Mouse (Mus musculus) heart, postnatal 0 days (tissue): Measurements from ENCODE around the gene Tpk1. TPM values are rescaled to one million over a fixed set of nuclear protein-coding genes. Genes with fewer than 3 reads are reported as not detected.

ENCODE experiments used
- ATAC-seq: fragments of 200-750 bp; cut with Nextera tagmentation; 2 replicates; pipeline ENCODE4 v1.8.0; 2017; ENCODE audit warnings: low read depth, moderate number of reproducible peaks, moderate library complexity; ENCODE audit not compliant: insufficient read depth
- DNase-seq: peaks from one replicate; pipeline ENCODE4 v3.0.0-alpha.2; 2016; ENCODE audit warnings: low spot score
- H3K27ac ChIP-seq: fragments of 300-500 bp; sonication (generic); 2 replicates; pipeline ENCODE4 v1.5.1; 2014; ENCODE audit warnings: low read depth, mild to moderate bottlenecking
- H3K27me3 ChIP-seq: fragments of 300-500 bp; sonication (generic); 2 replicates; pipeline ENCODE4 v1.6.1; 2014; ENCODE audit warnings: low read length, mixed read lengths; ENCODE audit not compliant: control insufficient read depth, insufficient read depth
- H3K36me3 ChIP-seq: fragments of 300-500 bp; sonication (generic); replicated peaks from 2 replicates; pipeline ENCODE4 v1.6.1; 2014; ENCODE audit warnings: low read length, mixed read lengths; ENCODE audit not compliant: control insufficient read depth, insufficient read depth
- H3K4me1 ChIP-seq: fragments of 300-500 bp; sonication (generic); 2 replicates; pipeline ENCODE4 v1.6.1; 2014; ENCODE audit warnings: antibody characterized with exemption; ENCODE audit not compliant: control insufficient read depth, insufficient read depth
- H3K4me2 ChIP-seq: fragments of 300-500 bp; sonication (generic); 2 replicates; pipeline ENCODE4 v1.6.1; 2014; ENCODE audit warnings: low read depth, mild to moderate bottlenecking, low read length, moderate library complexity
- H3K4me3 ChIP-seq: fragments of 300-500 bp; sonication (generic); 2 replicates; pipeline ENCODE4 v1.5.1; 2014; ENCODE audit warnings: low read depth, low read length
- H3K9ac ChIP-seq: fragments of 300-500 bp; sonication (generic); replicated peaks from 2 replicates; pipeline ENCODE4 v1.6.1; 2014; ENCODE audit warnings: low read depth, low read length, mixed read lengths
- H3K9me3 ChIP-seq: fragments of 300-500 bp; sonication (generic); replicated peaks from 2 replicates; pipeline ENCODE4 v1.6.1; 2016; ENCODE audit warnings: low read length; ENCODE audit not compliant: control insufficient read depth
- CTCF ChIP-seq: IDR thresholded peaks from 2 replicates; pipeline ENCODE4 v1.5.1; 2016; ENCODE audit warnings: antibody characterized with exemption, control low read depth, low read depth
- EP300 ChIP-seq: IDR thresholded peaks from 2 replicates; pipeline ENCODE4 v1.6.1; 2016; ENCODE audit warnings: antibody characterized with exemption, low read depth
- WGBS: fragments of 180-500 bp; shearing (Covaris S2); extraction: QIAGEN DNeasy Blood & Tissue Kit; methylation state at CpG from one replicate; pipeline ENCODE4 v1.1.7; 2014; 5-methylcytosine and 5-hydroxymethylcytosine counted together
- polyA plus RNA-seq: library from polyadenylated mRNA; unstranded; fragments of >200 nt; fragmentation: Nextera tagmentation; extraction: Ambion mirVana; gene quantifications from 2 replicates; pipeline ENCODE4 v1.2.1, GENCODE M21; 2015
- total RNA-seq: library from RNA; depleted of rRNA; stranded (reverse); fragments of >200 nt; gene quantifications from 2 replicates; pipeline ENCODE4 v1.2.3, GENCODE M21; 2014; ENCODE audit warnings: low replicate concordance

Tpk1 gene
- total and polyA plus RNA-seq, 2 experiments from 2014 or later = 2.8 to 6.3 TPM

DNA sequence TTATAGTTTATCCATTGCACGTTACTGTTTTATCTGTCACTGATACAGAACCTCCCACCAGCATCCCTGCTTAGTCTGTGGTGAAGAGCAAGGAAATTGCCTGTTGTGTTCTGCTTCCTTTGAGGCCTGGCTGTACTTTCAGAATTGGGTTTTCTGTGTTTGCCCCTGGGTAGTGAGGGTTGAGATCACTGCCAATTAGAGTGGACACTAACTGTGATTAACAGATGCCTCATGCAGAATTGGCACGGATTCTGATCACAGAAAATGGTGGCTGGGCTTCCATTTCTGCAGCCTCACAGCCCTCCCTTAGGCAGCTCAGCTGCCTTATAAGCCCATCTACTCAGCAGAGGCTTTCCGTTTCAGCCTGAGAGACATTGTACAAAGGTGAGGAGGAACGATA lies 332.6 kb downstream of the Tpk1 start:
- no peak overlapping the region for H3K9ac ChIP-seq
- 57% methylated on average over 4 of the region's 4 CpGs for WGBS

DNA sequence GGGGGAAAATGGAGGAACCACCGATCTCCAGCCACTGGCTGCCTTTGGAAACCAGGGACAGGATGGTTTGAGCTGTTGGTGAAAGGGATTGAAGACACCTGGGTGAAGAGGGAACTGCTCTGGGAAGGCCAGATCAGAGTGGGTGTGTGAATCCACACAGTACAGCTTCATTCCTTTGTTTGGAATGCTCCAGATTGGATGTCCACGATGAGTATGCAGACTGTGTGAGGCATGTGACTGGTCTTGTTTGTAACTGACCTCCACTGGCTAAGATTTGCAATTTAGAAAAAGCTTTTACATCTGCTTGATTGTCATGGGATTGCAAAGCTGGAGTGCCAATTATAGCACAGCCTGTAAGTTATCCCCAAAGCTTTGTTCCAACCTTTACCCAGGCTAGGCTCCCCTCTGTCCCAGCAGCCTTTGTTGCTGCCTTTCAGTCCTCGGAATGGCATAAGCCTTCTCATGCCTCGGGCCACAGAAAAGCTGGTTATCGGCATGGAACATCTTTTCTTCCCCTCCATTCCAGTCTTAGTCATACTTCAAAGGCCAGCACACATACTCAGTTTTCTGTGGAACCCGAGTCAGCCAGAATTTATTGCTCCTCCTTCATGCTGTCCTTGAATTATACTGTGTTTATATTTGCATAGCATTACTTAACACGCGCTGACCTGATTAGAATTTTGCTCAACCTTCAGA lies 353.0 kb downstream of the Tpk1 start:
- Histone ChIP-seq H3K27me3 (no peaks in the 10 kb centered on the region), H3K36me3 (no peaks in the 10 kb centered on the region), H3K9ac (no peak overlapping the region), H3K4me2 (no peak overlapping the region), H3K4me1 (no peaks in the 10 kb centered on the region), H3K4me3 (no peak overlapping the region), H3K9me3 (no peaks in the 10 kb centered on the region), H3K27ac (no peak overlapping the region)
- TF ChIP-seq CTCF (no peak), EP300 (no peak)
- no peak for DNase-seq
- 71% methylated on average over 8 of the region's 8 CpGs for WGBS
- no peak for ATAC-seq

More for the DNA sequence above, 332.6 kb downstream of the Tpk1 start:
- Histone ChIP-seq H3K36me3 (no peaks in the 10 kb centered on the region), H3K4me1 (peaks cover 9% of the 10 kb centered on the region; the same call in 1 of the 2 replicates), H3K27ac (no peak overlapping the region), H3K27me3 (no peaks in the 10 kb centered on the region), H3K4me2 (no peak overlapping the region), H3K4me3 (no peak overlapping the region), H3K9me3 (no peaks in the 10 kb centered on the region)
- DNase-seq (no peak), ATAC-seq (no peak)
- TF ChIP-seq CTCF (no peak), EP300 (no peak)

DNA sequence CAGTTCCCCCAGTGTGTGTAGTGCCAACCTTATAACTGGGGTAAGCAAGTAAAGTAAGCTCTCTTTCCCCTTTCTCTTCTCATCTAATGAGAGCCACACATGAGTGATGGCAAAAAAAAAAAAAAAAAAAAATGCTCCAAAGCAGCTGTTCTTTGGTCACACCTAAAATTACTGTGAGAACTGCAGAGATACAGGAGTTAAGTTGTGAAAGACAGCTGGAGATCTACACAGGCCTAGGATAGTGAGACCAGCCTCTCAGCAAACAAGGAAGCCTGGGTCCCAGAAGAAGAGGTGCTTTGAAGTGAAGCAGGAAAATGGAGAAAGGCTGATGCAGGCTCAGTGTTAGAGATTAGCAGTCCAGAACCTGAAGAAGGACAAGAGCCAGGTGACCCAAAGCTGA lies 353.5 kb downstream of the Tpk1 start:
- ATAC-seq = no peak

DNA sequence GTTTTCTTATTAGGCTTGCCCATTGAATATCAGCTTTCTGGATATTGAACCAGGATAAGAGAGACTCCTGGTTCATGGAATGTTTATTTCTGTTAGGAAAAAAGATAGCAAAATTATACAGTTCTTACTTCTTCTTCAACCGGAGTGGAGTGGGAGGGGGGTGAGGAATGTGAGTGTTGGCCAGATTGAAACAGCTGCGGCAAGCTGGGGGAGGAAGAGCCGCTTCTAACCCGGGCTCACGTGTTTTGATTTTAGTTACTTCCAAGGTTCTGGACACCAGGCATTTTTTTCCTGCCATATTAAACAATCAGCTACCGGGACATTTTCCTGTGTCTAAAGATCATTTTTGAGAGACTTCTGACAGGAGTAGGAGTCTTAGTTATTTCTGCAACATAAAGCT lies 356.0 kb downstream of the Tpk1 start:
- Histone ChIP-seq H3K36me3 (no peaks in the 10 kb centered on the region), H3K4me3 (no peak overlapping the region), H3K4me2 (no peak overlapping the region), H3K9ac (no peak overlapping the region), H3K27me3 (no peaks in the 10 kb centered on the region), H3K27ac (no peak overlapping the region), H3K4me1 (no peaks in the 10 kb centered on the region), H3K9me3 (no peaks in the 10 kb centered on the region)
- ATAC-seq (no peak), DNase-seq (no peak)
- 40% methylated on average over 6 of the region's 6 CpGs for WGBS
- TF ChIP-seq EP300 (no peak), CTCF (no peak)

More for the DNA sequence above, 353.5 kb downstream of the Tpk1 start:
- Histone ChIP-seq H3K9me3 (no peaks in the 10 kb centered on the region), H3K4me2 (no peak overlapping the region), H3K27me3 (no peaks in the 10 kb centered on the region), H3K27ac (no peak overlapping the region), H3K36me3 (no peaks in the 10 kb centered on the region), H3K4me1 (no peaks in the 10 kb centered on the region), H3K4me3 (no peak overlapping the region), H3K9ac (no peak overlapping the region)
- DNase-seq = no peak
- TF ChIP-seq CTCF (no peak), EP300 (no peak)

GRCm38 (mm10) chr6:43309454-43309853 lies 356.6 kb downstream of the Tpk1 start, which contains the start of gene Nobox:
Gene Nobox (minus strand): TSS chr6:43309554.
- no peak for DNase-seq
- TF ChIP-seq EP300 = no peak
- no peak for TF ChIP-seq CTCF
- no peaks in the 10 kb centered on the region for H3K9me3 ChIP-seq
- no peaks in the 10 kb centered on the region for H3K4me1 ChIP-seq
- no peak within 1 kb of the TSS for H3K4me3 ChIP-seq
- no peak for ATAC-seq
- H3K9ac ChIP-seq = no peak within 1 kb of the TSS
- 60% methylated on average over 16 of the region's 16 CpGs for whole genome bisulfite sequencing
- H3K4me2 ChIP-seq = no peak within 1 kb of the TSS
- H3K27me3 ChIP-seq = no peaks in the 10 kb centered on the region
- no peak within 1 kb of the TSS for H3K27ac ChIP-seq
- H3K36me3 ChIP-seq = no peaks in the 10 kb centered on the region

DNA sequence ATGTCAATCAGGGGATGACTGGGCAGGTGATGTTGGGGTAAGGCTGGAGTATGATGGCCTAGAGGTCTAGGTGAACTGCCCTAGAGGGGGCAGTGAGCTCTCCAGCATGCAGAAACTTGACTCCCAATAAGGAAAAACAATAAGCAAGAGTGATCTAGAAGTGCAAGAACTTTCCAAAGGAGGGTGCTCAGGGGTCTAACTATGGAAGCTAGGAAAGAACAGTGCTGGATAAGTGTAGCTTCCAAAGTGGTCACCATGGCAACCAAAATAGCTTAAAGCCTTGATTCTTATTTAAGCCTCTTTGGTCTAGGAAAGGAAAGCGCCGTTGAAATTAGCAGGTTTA lies 368.6 kb downstream of the Tpk1 start:
- Histone ChIP-seq H3K36me3 (no peaks in the 10 kb centered on the region), H3K9me3 (no peaks in the 10 kb centered on the region), H3K27me3 (no peaks in the 10 kb centered on the region), H3K4me3 (no peak overlapping the region), H3K27ac (no peak overlapping the region), H3K9ac (no peak overlapping the region), H3K4me2 (no peak overlapping the region), H3K4me1 (no peaks in the 10 kb centered on the region)
- DNase-seq (no peak), ATAC-seq (no peak)
- WGBS = 36% methylated on average over 2 of the region's 2 CpGs
- TF ChIP-seq EP300 (no peak), CTCF (no peak)
